Mouse (Mus musculus) R1 (cell line): ENCODE measurements around the gene Olfr812.
"Not testable (repeated sequence)": the region's sequence is repeated elsewhere in the genome, so short reads cannot be mapped to it uniquely, and the experiment has no call there.

Experiments used
- DNase-seq: peaks from one replicate; pipeline ENCODE4 v3.0.0-alpha.2; 2018; ENCODE audit warnings: low read depth, low spot score

The Olfr812 gene

GRCm38 (mm10) chr10:129845994-129846393 lies at the start of gene Olfr812:
TSS of gene Olfr812 (minus strand) at chr10:129846094.
- DNase-seq = no peak

GRCm38 (mm10) chr10:129885934-129886333 lies 40.0 kb upstream of the Olfr812 start:
- no peak for DNase-seq

GRCm38 (mm10) chr10:129885496-129885895 lies 39.6 kb upstream of the Olfr812 start:
- DNase-seq = not testable (repeated sequence)

GRCm38 (mm10) chr10:129879751-129880150 lies 33.9 kb upstream of the Olfr812 start, which contains the start of gene Olfr814:
TSS of gene Olfr814 (minus strand) at chr10:129879851.
- not testable (repeated sequence) for DNase-seq

- DNase-seq = no peak
Measured at GRCm38 (mm10) chr10:129855067-129855466, 9.2 kb upstream of the Olfr812 start, which contains the start of gene Olfr813. TSS of gene Olfr813 (plus strand) at chr10:129855367.

- peak; percentile 77 for DNase-seq
Measured at GRCm38 (mm10) chr10:129847343-129847742, 1.4 kb upstream of the Olfr812 start.

- DNase-seq = no peak
Measured at GRCm38 (mm10) chr10:129804296-129804695, 41.6 kb downstream of the Olfr812 start, which contains the start of gene Olfr811. TSS of gene Olfr811 (minus strand) at chr10:129804396.

- no peak for DNase-seq
Measured at GRCm38 (mm10) chr10:129794817-129795216, 51.1 kb downstream of the Olfr812 start, which contains the start of gene Olfr810. TSS of gene Olfr810 (minus strand) at chr10:129794917.
